8 mouse cellular contexts compared by ENCODE assay signal in the genomic region with DNA sequence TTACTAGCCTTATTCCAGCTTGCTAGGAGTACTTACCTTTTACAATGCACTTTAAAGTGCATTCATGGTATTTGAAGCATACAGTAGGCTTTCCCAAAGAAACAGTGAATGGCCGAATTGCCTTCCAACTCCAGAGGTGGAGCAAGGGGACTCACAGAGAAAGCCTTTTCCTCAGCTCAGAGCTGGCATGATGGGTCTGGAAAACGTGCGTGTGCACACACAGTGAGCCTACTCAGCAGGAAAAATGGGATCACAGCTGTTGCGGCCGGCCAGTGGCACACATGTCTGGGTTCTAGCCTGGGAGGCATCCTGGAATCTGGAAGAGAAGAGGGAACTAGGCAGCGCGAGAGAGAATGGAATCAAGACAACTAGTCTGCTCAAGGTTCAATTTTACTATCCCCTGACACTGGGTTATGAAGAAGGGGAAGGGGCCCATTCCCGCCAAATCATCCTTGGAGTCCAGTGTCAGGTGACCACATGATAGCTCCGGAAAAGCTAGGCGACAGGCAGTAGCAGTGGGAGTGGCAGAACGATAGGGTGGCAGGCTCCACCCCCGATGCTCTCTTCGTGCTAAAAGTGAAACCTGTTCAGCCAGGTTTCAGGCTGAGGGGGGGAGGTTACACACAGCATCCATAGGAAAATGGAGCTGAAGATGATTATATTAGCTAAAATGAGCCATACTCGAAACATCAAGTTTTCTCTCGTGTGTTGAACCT. TPM values are rescaled to one million over a fixed set of nuclear protein-coding genes. Genes with fewer than 3 reads are reported as not detected.
DNase-seq lines count a peak whose midpoint lies in the region; ATAC-seq and TF ChIP-seq lines count a peak whose summit lies in the region.

No protein-coding gene starts in this region.

- H3K4me2 ChIP-seq in lung, postnatal 0 days (replicated peaks; ENCODE audit: low read depth, low read length), result peak overlapping the region; percentile 51
- peak overlapping the region; percentile 48 for H3K4me2 ChIP-seq in hindbrain, embryonic 16.5 days (ENCODE audit: low read length)
- H3K4me2 ChIP-seq in midbrain, embryonic 12.5 days (replicated peaks), result peak overlapping the region; percentile 43

- 12% methylated on average over 15 of the region's 15 CpGs for WGBS in lung, postnatal 0 days
- 21% methylated on average over 15 of the region's 15 CpGs for WGBS in hindbrain, embryonic 16.5 days
- 24% methylated on average over 15 of the region's 15 CpGs for WGBS in midbrain, embryonic 12.5 days

- peak; percentile 37 for DNase-seq in lung, postnatal 0 days (ENCODE audit: low spot score)
- no peak for DNase-seq in lung, postnatal 14 days
- no peak for DNase-seq in adipocyte (ENCODE audit: low spot score)
- DNase-seq in layer of hippocampus, postnatal 10 days (ENCODE audit: low spot score in 2 of 2), result no peak
- no peak for DNase-seq in urinary bladder, postnatal 10 days (ENCODE audit: low spot score)

- H3K9ac ChIP-seq in lung, postnatal 0 days (replicated peaks; ENCODE audit: low read depth), result no peak overlapping the region
- H3K9ac ChIP-seq in hindbrain, embryonic 16.5 days (ENCODE audit: low read depth, low read length), result peak overlapping the region; percentile 44; the same call in 1 of the 2 replicates
- H3K9ac ChIP-seq in midbrain, embryonic 12.5 days (replicated peaks), result no peak overlapping the region; the same call in 1 of the 2 replicates

- no peaks in the 10 kb centered on the region for H3K4me1 ChIP-seq in lung, postnatal 0 days (ENCODE audit: insufficient read depth, low read depth, low read length)
- no peaks in the 10 kb centered on the region; the same call in 1 of the 2 replicates for H3K4me1 ChIP-seq in cortical plate, adult 2 months (ENCODE audit: control insufficient read depth, insufficient read depth, low read length)
- no peaks in the 10 kb centered on the region for H3K4me1 ChIP-seq in hindbrain, embryonic 16.5 days (ENCODE audit: control insufficient read depth, insufficient read depth, low read depth, low read length)
- no peaks in the 10 kb centered on the region for H3K4me1 ChIP-seq in midbrain, embryonic 12.5 days

- TF ChIP-seq CTCF in lung, postnatal 0 days (IDR thresholded peaks at IDR 0.05), result no peak
- TF ChIP-seq CTCF in cortical plate, adult 2 months (IDR thresholded peaks at IDR 0.05; ENCODE audit: extremely low read depth, insufficient read depth, low read length), result no peak

- TF ChIP-seq EP300 in lung, postnatal 0 days (IDR thresholded peaks at IDR 0.05), result no peak

- no peaks in the 10 kb centered on the region for H3K36me3 ChIP-seq in lung, postnatal 0 days (ENCODE audit: insufficient read depth, low read length)
- no peaks in the 10 kb centered on the region for H3K36me3 ChIP-seq in hindbrain, embryonic 16.5 days (ENCODE audit: control insufficient read depth, insufficient read depth, low read length)
- H3K36me3 ChIP-seq in midbrain, embryonic 12.5 days, result no peaks in the 10 kb centered on the region

- ATAC-seq in lung, postnatal 0 days, result peak; percentile 50
- ATAC-seq in hindbrain, embryonic 16.5 days, result peak; percentile 78
- no peak for ATAC-seq in midbrain, embryonic 12.5 days (ENCODE audit: low FRiP score, low read depth)

- H3K9me3 ChIP-seq in lung, postnatal 0 days (ENCODE audit: low read length), result no peaks in the 10 kb centered on the region
- no peaks in the 10 kb centered on the region for H3K9me3 ChIP-seq in hindbrain, embryonic 16.5 days (ENCODE audit: control insufficient read depth, low read length)
- H3K9me3 ChIP-seq in midbrain, embryonic 12.5 days, result no peaks in the 10 kb centered on the region

- H3K27ac ChIP-seq in lung, postnatal 0 days (ENCODE audit: low read length), result no peak overlapping the region
- H3K27ac ChIP-seq in cortical plate, adult 2 months (ENCODE audit: insufficient read depth, low read length), result no peak overlapping the region
- no peak overlapping the region for H3K27ac ChIP-seq in hindbrain, embryonic 16.5 days (ENCODE audit: low read depth, low read length)
- no peak overlapping the region for H3K27ac ChIP-seq in midbrain, embryonic 12.5 days (replicated peaks)

- H3K4me3 ChIP-seq in lung, postnatal 0 days (ENCODE audit: low read depth, low read length), result peak overlapping the region; percentile 27
- H3K4me3 ChIP-seq in cortical plate, adult 2 months (ENCODE audit: insufficient read depth, low read length), result peak overlapping the region; percentile 25; the same call in 1 of the 2 replicates
- peak overlapping the region; percentile 27 for H3K4me3 ChIP-seq in hindbrain, embryonic 16.5 days (ENCODE audit: low read length)
- H3K4me3 ChIP-seq in midbrain, embryonic 12.5 days, result peak overlapping the region; percentile 18

- no peaks in the 10 kb centered on the region for H3K27me3 ChIP-seq in lung, postnatal 0 days (replicated peaks; ENCODE audit: insufficient read depth, low read length)
- no peaks in the 10 kb centered on the region; the same call in 1 of the 2 replicates for H3K27me3 ChIP-seq in hindbrain, embryonic 16.5 days (replicated peaks; ENCODE audit: control insufficient read depth, insufficient read depth, low read length)
- H3K27me3 ChIP-seq in midbrain, embryonic 12.5 days, result peaks cover 5% of the 10 kb centered on the region; the same call in 1 of the 2 replicates

- TF ChIP-seq POLR2A in cortical plate, adult 2 months (IDR thresholded peaks at IDR 0.05; ENCODE audit: extremely low read depth, insufficient read depth, low read length), result no peak

RNA-seq across cellular contexts. Expression of gene Gpld1, which starts 22.3 kb away (rescaled TPM):
- 0.56 and 0.99 TPM in 2 replicates for polyA plus RNA-seq in lung, postnatal 0 days (2015; fragmentation: Nextera tagmentation; extraction: Ambion mirVana)
- polyA plus RNA-seq in cortical plate, adult 2 months (2012; rRNA removed), result 21.7 and 22.6 TPM in 2 replicates
- 2.6 and 3.0 TPM in 2 replicates for polyA plus RNA-seq in hindbrain, embryonic 16.5 days (2015; fragmentation: Nextera tagmentation; extraction: Ambion mirVana)
- 0.34 and 0.63 TPM in 2 replicates for polyA plus RNA-seq in midbrain, embryonic 12.5 days (2016; fragmentation: Nextera tagmentation; extraction: Ambion mirVana)
- 1 to 10 TPM; 7.1 to 8.9 TPM for total RNA-seq in layer of hippocampus, postnatal 10 days (2021)

RNA-seq across cellular contexts. Expression of gene Aldh5a1, which starts 27.8 kb away (rescaled TPM):
- 2.0 and 2.3 TPM in 2 replicates for polyA plus RNA-seq in lung, postnatal 0 days (2015; fragmentation: Nextera tagmentation; extraction: Ambion mirVana)
- 39.0 TPM in 2 replicates for polyA plus RNA-seq in cortical plate, adult 2 months (2012; rRNA removed)
- 15.4 and 15.8 TPM in 2 replicates for polyA plus RNA-seq in hindbrain, embryonic 16.5 days (2015; fragmentation: Nextera tagmentation; extraction: Ambion mirVana)
- polyA plus RNA-seq in midbrain, embryonic 12.5 days (2016; fragmentation: Nextera tagmentation; extraction: Ambion mirVana), result 9.9 and 10.1 TPM in 2 replicates
- total RNA-seq in layer of hippocampus, postnatal 10 days (2021), result 10 to 100 TPM; 66.6 to 68.9 TPM

RNA-seq across cellular contexts. Expression of gene Mrs2, which starts 54.9 kb away (rescaled TPM):
- 9.1 and 13.3 TPM in 2 replicates for polyA plus RNA-seq in lung, postnatal 0 days (2015; fragmentation: Nextera tagmentation; extraction: Ambion mirVana)
- polyA plus RNA-seq in cortical plate, adult 2 months (2012; rRNA removed), result 47.6 and 53.6 TPM in 2 replicates
- polyA plus RNA-seq in hindbrain, embryonic 16.5 days (2015; fragmentation: Nextera tagmentation; extraction: Ambion mirVana), result 12.8 and 14.7 TPM in 2 replicates
- 31.1 and 35.5 TPM in 2 replicates for polyA plus RNA-seq in midbrain, embryonic 12.5 days (2016; fragmentation: Nextera tagmentation; extraction: Ambion mirVana)
- total RNA-seq in layer of hippocampus, postnatal 10 days (2021), result 10 to 100 TPM; 50.1 to 64.5 TPM
